Comparison of ENCODE assay signal across 16 mouse cellular contexts in genomic region chr3:90016626-90017025, GRCm38 (mm10). TPM values are rescaled to one million over a fixed set of nuclear protein-coding genes. Genes with fewer than 3 reads are reported as not detected.
DNase-seq lines count a peak whose midpoint lies in the region; ATAC-seq lines count a peak whose summit lies in the region.
"Had no signal": no experiment of that assay in that cellular context is flagged by ENCODE, and none has a peak within 500 bp of the region (broad histone marks: within the 10 kb centered on the region; RNA-seq: fewer than 3 reads in every experiment).

No protein-coding gene starts in this region.

- DNase-seq in 416B (ENCODE audit: low read depth) (peak; percentile 23), MEL-GATA-1-ER (ENCODE audit: extremely low read depth, low read depth) (peak; percentile 52)
- no peak for DNase-seq in embryo, embryonic 9.5 days (ENCODE audit: extremely low spot score)
- DNase-seq in cerebellum, postnatal 14 days, result no peak
- DNase-seq in gastrocnemius, postnatal 4 days (ENCODE audit: low spot score in 2 of 2), result no peak
- DNase-seq: adrenal gland, adult 2 months; adrenal gland, postnatal 10 days; adrenal gland, postnatal 25 days; cerebellum, adult 11 months; cerebellum, adult 18-20 months; cerebellum, adult 8-10 months; cerebellum, adult 9-11 months; cerebellum, postnatal 25 days had no signal

- ATAC-seq in granulocyte monocyte progenitor cell, adult 5-6 weeks (replicated peaks; ENCODE audit: poor library complexity, severe bottlenecking), result peak; percentile 25; the same call in 1 of the 2 replicates
- ATAC-seq: forebrain, embryonic 14.5 days; forebrain, embryonic 16.5 days had no signal

RNA-seq across cellular contexts. Expression of gene Hax1, which starts 18.0 kb away (rescaled TPM):
- total RNA-seq in granulocyte monocyte progenitor cell, adult 5-6 weeks (2014; fragmentation: Nextera tagmentation), result 117 and 123 TPM in 2 replicates
- total RNA-seq in granulocyte monocyte progenitor cell, adult 5-6 weeks (2017), result 86.2 and 87.3 TPM in 2 replicates
- total RNA-seq in gastrocnemius, postnatal 4 days (2021), result 10 to 100 TPM; 57.0 to 57.6 TPM

RNA-seq across cellular contexts. Expression of gene 4933434E20Rik, which starts 34.8 kb away (rescaled TPM):
- 35.2 and 45.3 TPM in 2 replicates for total RNA-seq in granulocyte monocyte progenitor cell, adult 5-6 weeks (2014; fragmentation: Nextera tagmentation)
- total RNA-seq in granulocyte monocyte progenitor cell, adult 5-6 weeks (2017), result 49.6 and 63.6 TPM in 2 replicates
- 10 to 100 TPM; 53.4 to 54.4 TPM for total RNA-seq in gastrocnemius, postnatal 4 days (2021)

RNA-seq across cellular contexts. Expression of gene Ubap2l, which starts 35.8 kb away (rescaled TPM):
- total RNA-seq in granulocyte monocyte progenitor cell, adult 5-6 weeks (2014; fragmentation: Nextera tagmentation), result 242 and 252 TPM in 2 replicates
- total RNA-seq in granulocyte monocyte progenitor cell, adult 5-6 weeks (2017), result 124 and 135 TPM in 2 replicates
- total RNA-seq in gastrocnemius, postnatal 4 days (2021), result 100 to 1,000 TPM; 170 to 182 TPM

RNA-seq across cellular contexts. Expression of gene Atp8b2, which starts 53.3 kb away (rescaled TPM):
- 12.2 and 35.5 TPM in 2 replicates for total RNA-seq in granulocyte monocyte progenitor cell, adult 5-6 weeks (2014; fragmentation: Nextera tagmentation)
- 29.3 and 31.4 TPM in 2 replicates for total RNA-seq in granulocyte monocyte progenitor cell, adult 5-6 weeks (2017)
- total RNA-seq in gastrocnemius, postnatal 4 days (2021), result 10 to 100 TPM; 64.6 to 67.7 TPM

RNA-seq across cellular contexts. Expression of gene Tpm3, which starts 55.8 kb away (rescaled TPM):
- total RNA-seq in granulocyte monocyte progenitor cell, adult 5-6 weeks (2014; fragmentation: Nextera tagmentation), result 529 and 543 TPM in 2 replicates
- total RNA-seq in granulocyte monocyte progenitor cell, adult 5-6 weeks (2017), result 806 and 846 TPM in 2 replicates
- total RNA-seq in gastrocnemius, postnatal 4 days (2021), result 100 to 1,000 TPM; 420 to 508 TPM

Comparison
In these comparisons a context has a peak if more than half of its experiments do, and no peak if none do; other contexts are left out.
1. DNase-seq: peak in 416B (single experiment) and MEL-GATA-1-ER (single experiment); none in embryo, embryonic 9.5 days (single experiment), cerebellum, postnatal 14 days (0 of 2) and gastrocnemius, postnatal 4 days (0 of 2).